Mouse (Mus musculus) cerebellum, adult 2 months (tissue): ENCODE results near the gene Mpzl2. TPM values are rescaled to one million over a fixed set of nuclear protein-coding genes. Genes with fewer than 3 reads are reported as not detected.
A peak's percentile ranks its signal among the peaks of the same experiment; 100 is the strongest.

Source experiments
- DNase-seq, 2 experiments: peaks; one replicate each; pipeline ENCODE4 v3.0.0; 2021
- H3K27ac ChIP-seq: fragments of 200-500 bp; 2 replicates; pipeline ENCODE4 v1.5.1; 2012; ENCODE audit warnings: low read length, control low read depth, inconsistent platforms; ENCODE audit not compliant: insufficient read depth
- H3K27me3 ChIP-seq: fragments of 200-500 bp; 2 replicates; pipeline ENCODE4 v1.6.1; 2012; ENCODE audit warnings: inconsistent platforms, mild to moderate bottlenecking, low read length, moderate library complexity; ENCODE audit not compliant: control insufficient read depth, insufficient read depth
- H3K4me1 ChIP-seq: fragments of 200-500 bp; 2 replicates; pipeline ENCODE4 v1.6.1; 2011; ENCODE audit warnings: low read length; ENCODE audit not compliant: control insufficient read depth, insufficient read depth
- H3K4me3 ChIP-seq: fragments of 200-500 bp; replicated peaks from 2 replicates; pipeline ENCODE3; 2011; ENCODE audit warnings: mild to moderate bottlenecking, low read depth, low read length, control low read depth; ENCODE audit not compliant: insufficient read depth
- CTCF ChIP-seq: fragments of 200-500 bp; IDR thresholded peaks from 2 replicates; pipeline ENCODE4 v1.5.1; 2011; ENCODE audit warnings: low read depth, mild to moderate bottlenecking, control low read depth, low read length, moderate library complexity, borderline replicate concordance; ENCODE audit not compliant: insufficient read depth
- POLR2A ChIP-seq: fragments of 200-500 bp; IDR thresholded peaks from 2 replicates; pipeline ENCODE4 v1.6.1; 2011; ENCODE audit warnings: low read length, control low read depth, borderline replicate concordance; ENCODE audit not compliant: insufficient read depth
- WGBS: fragments of 180-500 bp; shearing (Covaris S2); methylation state at CpG from one replicate; pipeline ENCODE4 v1.1.7; 2018; 5-methylcytosine and 5-hydroxymethylcytosine counted together
- polyA plus RNA-seq: library from polyadenylated mRNA; depleted of rRNA; stranded (reverse); fragments of >200 nt; gene quantifications from 2 replicates; pipeline ENCODE4 v1.2.3, GENCODE M21; 2012; rRNA removed

The Mpzl2 gene
- 1.1 and 2.4 TPM in 2 replicates for polyA plus RNA-seq

GRCm38 (mm10) chr9:45039499-45039898, at the start of gene Mpzl2:
TSS of gene Mpzl2 (plus strand) at chr9:45039799.
- no peak for DNase-seq
- Histone ChIP-seq H3K4me3 (no peak within 1 kb of the TSS), H3K27ac (no peak within 1 kb of the TSS), H3K27me3 (peaks cover 4% of the 10 kb centered on the region; the same call in 1 of the 2 replicates), H3K4me1 (0 out of 2 replicates have a peak, but pooled peaks cover 2% of the 10 kb centered on the region)
- TF ChIP-seq CTCF: no peak
- no peak for TF ChIP-seq POLR2A
- 63% methylated on average over 5 of the region's 5 CpGs for WGBS

DNA sequence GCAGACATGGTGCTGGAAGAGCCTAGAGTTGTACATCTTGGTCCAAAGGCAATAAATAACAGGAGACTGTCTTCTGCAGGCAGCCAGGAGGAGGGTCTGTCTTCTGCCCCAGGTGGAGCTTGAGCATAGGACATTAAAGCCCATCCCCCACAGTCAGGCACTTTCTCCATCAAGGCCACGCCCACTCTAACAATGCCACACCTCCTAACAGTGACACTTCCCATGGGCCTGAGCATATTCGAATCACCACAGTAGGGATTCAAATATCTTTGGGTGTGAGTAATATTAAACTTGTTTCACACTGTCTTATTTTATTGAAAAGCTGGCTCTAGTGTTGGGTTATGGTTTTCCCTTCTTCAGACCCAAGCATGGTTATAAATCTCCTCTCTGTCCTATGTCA, 47.8 kb upstream of the Mpzl2 start:
- DNase-seq: no peak
- H3K27ac ChIP-seq: no peak overlapping the region
- 78% methylated on average over 2 of the region's 2 CpGs for WGBS
- H3K4me1 ChIP-seq: no peaks in the 10 kb centered on the region
- H3K27me3 ChIP-seq: no peaks in the 10 kb centered on the region
- TF ChIP-seq CTCF: no peak
- no peak for TF ChIP-seq POLR2A
- H3K4me3 ChIP-seq: no peak overlapping the region

DNA sequence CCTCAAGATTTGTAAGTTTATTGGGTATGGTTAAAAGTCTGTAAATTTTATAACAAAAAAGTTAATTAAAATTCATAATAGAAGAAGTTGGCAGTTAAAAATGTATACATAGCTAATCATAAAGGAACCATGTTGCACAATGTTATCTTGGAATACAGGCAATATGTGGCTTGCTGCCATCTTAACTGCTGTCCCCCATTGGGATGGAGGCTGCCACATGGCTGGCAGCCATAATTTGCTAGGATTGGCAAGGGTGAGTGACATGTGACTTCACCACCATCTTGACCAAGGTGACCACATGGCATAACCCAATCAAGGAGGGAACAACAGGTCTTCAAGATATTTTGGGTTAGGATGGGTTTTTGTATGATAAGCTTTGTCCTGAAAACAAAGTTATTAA, 47.3 kb upstream of the Mpzl2 start:
- Histone ChIP-seq H3K4me1 (no peaks in the 10 kb centered on the region), H3K27ac (no peak overlapping the region), H3K4me3 (no peak overlapping the region), H3K27me3 (no peaks in the 10 kb centered on the region)
- TF ChIP-seq CTCF (no peak), POLR2A (no peak)
- peak; percentile 59 to 78 for DNase-seq

- TF ChIP-seq CTCF (no peak), POLR2A (no peak)
- Histone ChIP-seq H3K4me3 (no peak overlapping the region), H3K27ac (no peak overlapping the region), H3K4me1 (peaks cover 2% of the 10 kb centered on the region; the same call in 1 of the 2 replicates), H3K27me3 (no peaks in the 10 kb centered on the region)
- DNase-seq: no peak
- 62% methylated on average over 2 of the region's 2 CpGs for WGBS
Observed at GRCm38 (mm10) chr9:44993268-44993667, 46.3 kb upstream of the Mpzl2 start.

DNA sequence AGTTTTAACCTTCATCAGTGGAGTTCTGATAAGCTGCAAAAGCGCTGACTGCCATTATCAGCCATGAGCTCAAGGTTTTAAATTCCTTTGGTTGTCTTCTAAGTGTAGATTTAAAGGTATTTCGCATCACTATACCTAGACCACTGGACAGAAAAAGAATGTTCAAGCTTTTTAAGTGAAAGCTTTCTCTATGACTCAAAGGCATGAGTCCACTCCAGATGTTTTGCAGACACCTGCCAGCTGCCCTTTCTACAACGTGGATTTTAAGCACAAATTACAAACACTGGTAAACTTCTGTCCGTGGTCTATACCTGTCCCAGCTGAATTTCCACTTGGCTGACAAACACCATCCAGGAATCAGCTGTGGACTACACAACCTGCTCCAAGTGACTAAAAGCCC, 44.6 kb upstream of the Mpzl2 start:
- H3K4me1 ChIP-seq: peaks cover 12% of the 10 kb centered on the region
- no peaks in the 10 kb centered on the region for H3K27me3 ChIP-seq
- no peak overlapping the region for H3K4me3 ChIP-seq
- DNase-seq: no peak
- H3K27ac ChIP-seq: no peak overlapping the region
- 80% methylated on average over 4 of the region's 4 CpGs for WGBS
- TF ChIP-seq POLR2A (no peak), CTCF (no peak)

GRCm38 (mm10) chr9:44996590-44996989, 43.0 kb upstream of the Mpzl2 start:
- H3K27me3 ChIP-seq: no peaks in the 10 kb centered on the region

DNA sequence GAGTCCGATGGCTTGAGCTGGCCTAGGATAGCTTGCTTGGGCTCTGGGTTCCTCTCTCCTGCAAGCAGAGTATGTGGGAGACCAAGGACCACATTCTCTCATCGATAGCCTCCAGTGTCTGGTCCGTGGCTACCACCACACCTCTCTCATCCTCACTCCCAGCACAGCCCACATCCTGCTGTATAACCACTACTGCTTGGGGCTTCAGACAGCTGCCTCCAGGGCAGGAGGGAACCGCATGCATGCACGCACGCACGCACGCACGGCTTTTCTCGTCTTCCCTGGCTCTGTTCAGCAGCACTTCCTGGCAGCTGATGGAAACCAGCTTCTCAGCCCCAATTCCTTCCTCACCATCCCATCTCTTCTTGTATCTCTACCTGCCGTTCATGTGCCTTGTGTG, 41.5 kb upstream of the Mpzl2 start:
- no peak for DNase-seq
- TF ChIP-seq POLR2A: no peak
- TF ChIP-seq CTCF: no peak
- Histone ChIP-seq H3K27me3 (no peaks in the 10 kb centered on the region), H3K27ac (no peak overlapping the region), H3K4me1 (peaks cover 12% of the 10 kb centered on the region), H3K4me3 (no peak overlapping the region)
- WGBS: 82% methylated on average over 11 of the region's 11 CpGs

More at GRCm38 (mm10) chr9:44996590-44996989, 43.0 kb upstream of the Mpzl2 start:
- no peak overlapping the region for H3K4me3 ChIP-seq
- H3K4me1 ChIP-seq: peaks cover 12% of the 10 kb centered on the region
- WGBS: 97% methylated on average over 7 of the region's 7 CpGs
- no peak overlapping the region for H3K27ac ChIP-seq
- DNase-seq: no peak
- no peak for TF ChIP-seq POLR2A

DNA sequence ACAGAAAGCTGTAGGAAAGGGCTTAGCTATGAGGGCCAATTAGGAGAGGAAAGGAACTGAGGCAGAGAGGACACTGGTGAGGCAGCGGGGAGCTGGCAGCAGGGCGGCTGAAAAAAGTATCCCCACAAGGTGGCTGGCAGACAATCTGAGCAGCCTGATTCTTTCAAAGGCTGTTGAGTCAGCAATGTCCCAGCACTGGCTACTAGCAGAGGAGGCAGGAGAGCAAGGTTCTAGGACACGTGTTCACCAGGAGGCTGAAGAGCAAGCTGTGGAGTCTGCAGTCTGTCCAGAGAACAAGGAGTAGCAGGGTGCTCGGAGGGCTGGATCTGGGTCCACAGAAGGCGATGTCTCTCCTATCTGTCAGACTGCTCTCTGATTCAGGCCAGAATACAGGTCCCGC, 40.4 kb upstream of the Mpzl2 start:
- DNase-seq: peak; percentile 60 to 78
- no peak overlapping the region for H3K27ac ChIP-seq
- no peaks in the 10 kb centered on the region for H3K27me3 ChIP-seq
- H3K4me3 ChIP-seq: no peak overlapping the region
- peaks cover 12% of the 10 kb centered on the region for H3K4me1 ChIP-seq
- TF ChIP-seq POLR2A: no peak
- TF ChIP-seq CTCF: no peak; the same call in 1 of the 2 replicates
- WGBS: 15% methylated on average over 6 of the region's 6 CpGs

GRCm38 (mm10) chr9:44999776-45000175, 39.8 kb upstream of the Mpzl2 start:
- H3K27ac ChIP-seq: no peak overlapping the region
- DNase-seq: no peak
- WGBS: 65% methylated on average over 5 of the region's 5 CpGs
- H3K27me3 ChIP-seq: no peaks in the 10 kb centered on the region
- no peak overlapping the region for H3K4me3 ChIP-seq
- peaks cover 12% of the 10 kb centered on the region for H3K4me1 ChIP-seq
- TF ChIP-seq CTCF (no peak), POLR2A (no peak)
